Mouse (Mus musculus): Measurements from ENCODE around the gene Gabbr2.

Gene Gabbr2

DNA sequence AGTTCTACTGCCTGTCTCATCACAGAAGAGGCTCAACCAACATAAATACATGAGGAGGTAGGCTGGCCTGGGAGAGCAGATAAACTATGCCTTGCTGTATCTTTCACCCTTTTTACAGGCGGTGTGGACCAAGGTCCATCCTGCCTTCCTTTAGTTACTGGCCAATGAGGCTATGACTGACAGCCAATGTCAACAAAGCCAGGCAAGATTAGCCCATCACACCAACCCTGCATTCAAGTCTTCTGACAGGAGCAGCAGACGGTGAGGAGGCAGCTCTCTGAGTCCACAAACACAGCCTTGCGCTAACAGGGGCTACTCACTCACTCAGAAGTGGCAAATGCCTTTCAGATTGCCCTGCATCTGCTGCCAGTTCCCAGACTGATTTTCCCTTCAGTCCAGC lies 3.4 kb downstream of the Gabbr2 start:
- DNase-seq = no peak

DNA sequence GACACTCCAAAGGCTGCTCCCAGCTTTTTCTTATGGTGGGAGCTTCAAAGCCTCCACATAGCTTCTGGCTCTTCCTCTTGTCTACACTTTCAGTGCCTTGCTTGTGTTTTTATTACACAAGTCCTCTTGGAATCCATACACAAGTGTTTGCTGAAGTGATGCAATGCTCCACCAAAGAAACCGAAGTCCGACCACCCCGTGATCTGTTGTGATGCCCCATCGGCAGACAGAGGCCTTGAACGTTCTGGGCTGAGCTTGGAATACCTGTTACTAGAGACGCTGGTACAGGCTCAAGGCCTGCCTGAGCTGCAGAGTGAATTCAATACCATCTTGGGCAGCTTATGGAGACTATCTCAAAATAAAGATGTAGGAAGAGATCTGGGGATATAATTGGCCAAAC lies 3.9 kb downstream of the Gabbr2 start:
- no peak for DNase-seq

DNA sequence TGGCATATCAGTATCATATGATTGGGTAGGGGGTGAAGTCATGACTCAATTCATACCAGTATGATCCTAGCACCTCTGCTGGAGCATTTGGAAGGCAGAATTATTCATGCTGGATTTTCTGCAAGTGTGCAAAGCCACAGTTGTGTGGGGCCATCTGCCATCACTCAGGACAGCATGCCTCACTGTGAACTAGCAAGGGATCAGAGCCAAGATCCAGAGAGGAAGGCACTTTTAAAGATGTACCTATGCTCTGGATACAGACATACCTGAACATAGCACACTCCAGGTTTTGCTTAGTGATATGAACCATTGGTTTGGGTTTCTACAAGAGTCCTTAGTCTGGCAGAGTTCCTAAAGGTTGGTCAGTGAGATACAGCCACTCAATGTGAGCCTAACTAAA lies 5.6 kb downstream of the Gabbr2 start:
- peak; percentile 77 for DNase-seq

DNA sequence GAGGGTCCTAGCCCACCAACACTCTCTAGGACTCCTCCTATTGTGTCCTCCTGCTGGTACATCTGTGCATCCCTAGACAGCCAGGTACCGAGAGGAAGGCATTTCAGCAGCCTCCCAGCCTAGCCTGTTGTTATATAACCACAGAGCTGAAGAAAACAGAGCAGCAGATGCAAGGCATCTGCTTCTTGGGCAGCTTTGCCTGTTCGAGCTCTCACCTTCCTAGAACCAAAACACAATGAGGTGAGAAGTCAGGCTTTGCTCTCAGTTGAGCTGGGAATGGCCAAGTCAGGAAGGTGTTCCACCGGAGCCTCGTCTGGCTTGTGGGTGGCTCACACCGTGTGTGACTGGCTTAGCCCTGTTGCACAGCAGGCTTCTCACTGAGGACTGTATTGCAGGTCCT lies 8.8 kb downstream of the Gabbr2 start:
- peak; percentile 52 for DNase-seq

DNA sequence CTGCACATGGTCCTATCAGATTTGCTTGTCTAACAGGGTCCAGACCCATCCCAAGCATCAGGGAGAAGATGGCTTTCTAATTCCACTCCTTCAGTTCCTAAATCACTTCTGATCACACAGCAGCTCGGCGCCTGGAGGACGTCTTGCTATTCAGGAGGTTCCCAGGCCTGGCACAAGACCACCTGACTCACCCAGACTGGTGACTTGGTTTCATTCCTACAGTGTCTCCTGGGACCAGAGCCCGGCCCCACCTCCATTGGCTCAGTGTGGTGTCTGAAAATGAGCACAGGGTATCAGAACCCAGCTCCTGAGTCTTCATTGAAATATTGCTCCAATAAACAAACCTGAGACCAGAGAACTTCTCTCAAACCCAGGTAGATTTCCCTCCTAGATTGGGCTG lies 9.6 kb downstream of the Gabbr2 start:
- peak; percentile 55 for DNase-seq

DNA sequence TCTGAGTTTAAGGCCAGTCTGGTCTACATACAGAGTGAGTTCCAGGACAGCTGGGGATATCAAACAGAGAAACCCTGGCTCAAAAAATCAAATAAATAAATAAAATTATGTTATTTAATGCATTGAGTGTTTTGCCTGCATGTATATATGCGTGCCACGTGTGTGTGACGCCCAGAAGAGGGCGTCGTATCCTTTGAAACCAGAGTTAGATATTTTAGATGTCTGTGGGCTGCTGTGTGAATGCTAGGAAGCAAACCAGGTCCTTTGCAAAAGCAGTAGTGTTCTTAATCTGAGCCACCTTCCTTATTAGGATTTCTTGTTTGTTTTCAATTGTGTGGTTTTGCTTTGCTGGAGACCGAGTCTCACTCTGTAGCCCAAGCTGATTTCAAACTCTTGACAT lies 13.3 kb downstream of the Gabbr2 start:
- DNase-seq = no peak

DNA sequence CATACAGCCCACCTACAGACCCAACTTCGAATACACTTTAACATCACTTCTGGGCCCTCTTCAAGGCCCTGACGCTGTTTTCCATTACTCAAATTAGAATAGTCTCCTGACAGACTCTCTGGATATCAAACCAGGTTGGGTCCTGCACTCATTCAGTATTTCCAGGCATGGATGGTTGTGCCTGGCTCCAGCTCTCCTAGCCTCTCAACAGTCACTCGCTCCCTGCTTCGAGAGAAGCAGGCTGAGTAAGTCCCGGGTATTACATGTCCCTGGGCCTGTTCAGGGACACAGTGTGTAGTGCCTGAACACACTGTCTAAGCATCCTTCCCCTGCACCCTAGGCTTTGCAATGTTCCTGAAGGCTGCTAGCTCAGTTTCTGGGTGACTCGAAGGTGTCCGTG lies 14.5 kb downstream of the Gabbr2 start:
- peak; percentile 65 for DNase-seq

DNA sequence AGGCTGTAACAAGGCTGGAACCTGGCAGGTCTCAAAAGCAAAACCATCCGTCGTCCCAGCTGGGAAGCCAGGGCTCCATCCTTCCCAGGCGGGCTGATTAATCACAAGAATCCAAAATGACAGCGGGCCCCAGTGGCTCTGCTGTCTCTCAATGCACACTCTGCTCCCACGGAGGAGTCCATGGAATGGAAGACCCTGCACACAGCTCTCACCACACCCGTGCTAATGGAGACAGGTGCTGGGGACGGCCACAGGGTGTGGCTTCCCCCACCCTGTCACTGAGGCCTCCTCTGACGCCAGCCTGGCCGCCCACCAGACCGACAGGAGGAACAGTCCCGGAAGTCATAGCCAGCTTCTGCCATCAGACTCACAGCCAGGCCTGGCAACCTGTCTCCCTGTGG lies 15.0 kb downstream of the Gabbr2 start:
- DNase-seq = peak; percentile 91

DNA sequence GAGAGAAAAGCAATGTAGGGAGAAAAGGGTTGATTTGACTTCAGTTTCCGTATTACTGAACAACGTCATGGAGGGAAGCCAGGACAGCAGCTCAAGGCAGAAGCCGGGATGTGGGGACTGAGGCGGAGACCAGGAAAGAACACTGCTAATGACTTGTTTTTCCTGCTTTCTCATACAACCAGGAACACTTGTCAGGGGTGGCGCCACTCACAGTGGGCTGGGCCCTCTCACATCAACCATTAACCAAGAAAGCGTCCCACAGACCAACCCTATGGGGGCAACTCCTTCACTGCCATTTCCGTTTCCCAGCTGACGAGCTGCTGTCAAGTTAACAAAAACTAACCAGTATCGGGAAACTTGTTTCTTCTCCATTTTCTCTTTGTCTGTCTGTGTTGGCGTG lies 18.4 kb downstream of the Gabbr2 start:
- no peak for DNase-seq

DNA sequence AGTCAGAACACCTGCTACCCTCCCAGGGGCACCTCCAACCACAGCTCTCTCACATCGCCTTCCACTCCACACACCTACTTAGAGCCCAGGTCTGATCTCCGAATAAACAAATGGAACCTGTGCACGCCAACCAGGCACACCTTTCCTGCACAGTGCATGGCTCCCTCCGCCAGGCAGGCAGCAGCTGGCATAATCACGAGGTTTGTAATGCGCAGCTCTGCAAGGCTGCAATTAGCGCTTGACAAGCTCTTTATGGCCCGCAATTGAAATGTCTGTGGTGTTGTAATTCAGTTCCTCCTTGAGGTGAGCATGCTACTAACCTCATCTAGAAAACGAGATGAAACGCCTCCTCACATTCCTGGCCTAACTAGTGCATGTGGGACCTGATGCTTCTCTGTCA lies 23.7 kb downstream of the Gabbr2 start:
- DNase-seq = no peak

DNA sequence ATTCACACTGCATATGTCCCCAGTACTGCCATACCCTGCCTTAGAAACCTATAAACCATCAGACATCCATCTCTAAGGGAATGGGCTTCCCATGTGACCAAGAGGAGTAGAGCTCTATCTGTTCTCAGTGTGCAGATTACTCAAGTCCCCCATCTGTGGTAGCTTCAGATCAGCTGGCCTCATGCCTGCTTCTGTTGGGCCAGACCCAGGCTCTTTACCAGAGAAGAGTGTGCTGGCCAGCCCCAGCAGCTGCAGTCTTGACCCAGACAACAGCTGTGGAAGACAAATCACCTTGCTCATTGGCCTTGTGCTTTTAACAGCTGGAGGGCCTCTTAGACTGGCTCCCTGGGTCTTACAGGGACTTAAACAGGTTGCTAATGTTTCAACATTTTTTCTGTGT lies 25.1 kb downstream of the Gabbr2 start:
- no peak for DNase-seq

DNA sequence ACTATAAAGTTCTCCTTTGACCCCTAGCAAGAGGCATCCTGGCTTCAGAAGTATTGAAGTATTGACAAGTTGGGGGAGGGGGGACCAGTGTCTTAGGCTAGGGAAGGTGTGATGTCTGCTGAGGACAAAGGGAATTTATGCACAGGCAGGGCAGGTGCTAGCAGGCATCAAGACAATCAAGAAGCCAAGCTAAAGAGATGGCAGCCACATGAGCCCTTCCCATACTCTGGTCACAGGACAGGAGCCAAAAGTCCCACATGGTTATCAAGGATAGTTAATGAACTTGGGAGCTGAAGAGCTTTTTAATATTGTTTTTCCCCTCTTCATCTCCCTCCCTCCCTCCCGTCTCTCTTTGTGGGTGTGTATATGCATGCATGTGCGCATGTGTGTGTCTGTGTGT lies 30.3 kb downstream of the Gabbr2 start:
- no peak for DNase-seq

DNA sequence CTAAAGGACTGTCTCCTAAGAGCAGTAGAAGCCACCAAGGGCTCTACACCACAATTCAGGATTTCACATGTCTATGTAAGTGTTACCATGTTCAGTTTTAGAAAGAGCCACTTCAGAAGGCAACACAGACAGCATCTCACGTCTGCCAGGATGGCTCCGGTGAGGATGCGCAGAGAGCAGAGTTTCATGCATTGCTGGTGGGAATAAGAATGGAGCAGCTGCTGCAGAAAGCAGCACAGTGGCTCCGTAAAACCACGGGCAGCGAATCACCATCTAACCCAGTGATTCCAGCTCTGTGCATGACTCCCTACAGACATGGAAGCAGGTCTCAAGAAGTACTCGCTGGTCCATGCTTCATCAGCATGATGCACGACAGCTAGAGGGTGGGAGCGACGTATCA lies 31.5 kb downstream of the Gabbr2 start:
- no peak for DNase-seq

DNA sequence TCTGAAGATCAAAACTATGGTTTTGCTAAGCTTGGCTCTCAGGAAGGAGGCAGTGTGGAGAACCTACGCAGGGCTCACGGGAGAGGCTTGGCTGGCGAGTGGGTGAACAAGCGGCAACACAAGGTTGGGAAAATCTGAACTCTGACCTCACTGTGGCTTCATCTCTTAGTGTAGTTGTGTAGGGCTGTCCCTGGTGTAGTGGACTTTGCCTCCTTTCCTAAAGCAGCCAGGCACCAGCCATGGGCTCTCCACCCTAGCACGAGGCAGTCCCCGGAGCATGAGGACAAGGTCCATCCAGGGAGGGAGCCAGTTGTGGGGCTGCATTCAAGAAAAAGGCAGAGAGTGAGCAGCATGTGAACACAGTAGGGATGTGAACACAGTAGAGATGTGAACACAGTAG lies 31.9 kb downstream of the Gabbr2 start:
- no peak for DNase-seq

DNA sequence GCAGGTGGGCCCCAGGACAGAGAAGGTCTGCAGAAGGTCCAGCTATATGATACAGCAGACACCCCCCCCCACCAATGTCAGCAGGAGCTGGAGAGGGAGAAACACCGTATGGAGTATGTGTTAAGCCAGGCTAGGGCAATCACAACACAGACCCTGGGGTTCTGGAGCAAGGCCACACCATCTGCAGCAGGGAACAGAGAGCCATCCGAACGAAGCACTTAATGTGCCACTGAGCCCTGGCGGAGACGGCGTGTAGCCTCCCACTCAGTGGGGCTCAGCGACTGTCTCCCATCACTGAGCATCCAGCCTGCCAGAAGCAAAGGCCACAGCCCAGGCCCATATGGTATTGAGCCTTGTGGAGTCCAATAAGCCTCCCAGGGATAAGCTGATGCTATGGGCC lies 33.7 kb downstream of the Gabbr2 start:
- DNase-seq = peak; percentile 96

DNA sequence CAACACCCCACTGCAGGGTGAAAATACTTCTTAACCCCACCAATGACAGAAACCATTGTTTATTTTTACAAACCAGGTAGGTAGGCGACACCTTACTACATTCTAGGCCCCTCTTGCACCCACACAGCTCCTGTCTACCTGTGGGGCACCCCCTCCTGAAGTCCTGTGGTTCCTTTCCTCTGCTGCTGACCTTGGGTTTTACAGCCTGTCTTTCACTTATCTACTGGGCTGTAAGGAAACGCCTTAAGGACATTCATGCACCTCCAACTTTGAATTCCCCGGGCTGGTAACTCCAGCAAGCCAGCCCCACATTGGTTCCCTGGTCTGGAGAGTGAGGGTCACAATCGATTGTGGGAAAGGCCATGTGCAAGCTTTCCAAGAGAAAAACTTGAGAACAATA lies 34.7 kb downstream of the Gabbr2 start:
- no peak for DNase-seq

DNA sequence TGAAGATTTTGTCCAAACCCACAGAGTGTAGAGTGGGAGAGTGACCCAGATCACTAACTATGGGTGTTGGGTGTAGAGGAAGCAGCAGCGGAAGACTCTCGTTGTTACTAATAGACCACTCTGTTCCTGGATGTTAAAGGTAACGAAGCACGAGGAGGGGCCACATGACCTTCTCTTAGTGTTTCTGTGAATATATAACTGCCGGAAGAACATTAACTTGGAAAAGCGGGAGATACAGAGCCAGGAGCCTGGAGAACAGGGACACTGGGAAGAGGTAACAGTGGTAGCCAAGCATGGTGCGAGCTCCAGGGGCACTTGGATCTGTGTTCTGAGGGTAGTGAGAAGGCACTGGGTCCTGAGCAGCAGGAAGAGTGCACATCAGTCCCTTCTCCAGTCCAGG lies 38.7 kb downstream of the Gabbr2 start:
- DNase-seq = no peak

DNA sequence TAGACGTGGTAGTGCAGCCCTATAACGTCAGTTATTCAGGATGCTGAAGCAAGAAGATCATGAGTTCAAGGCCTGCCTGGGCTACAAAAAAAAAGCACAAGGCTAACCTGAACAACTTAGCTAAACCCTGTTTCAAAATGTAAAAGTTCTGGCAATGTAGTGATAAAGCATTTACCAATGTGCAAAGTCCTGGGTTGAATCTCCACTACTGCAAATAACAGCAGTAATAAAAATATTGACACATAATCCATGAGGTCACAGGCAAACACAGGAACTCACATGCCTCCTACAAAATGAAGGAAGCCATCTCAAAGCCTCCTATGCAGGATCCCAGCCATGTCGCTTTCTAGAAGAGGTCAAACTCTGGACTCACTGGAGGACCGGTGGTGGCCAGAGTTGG lies 39.1 kb downstream of the Gabbr2 start:
- DNase-seq = no peak

DNA sequence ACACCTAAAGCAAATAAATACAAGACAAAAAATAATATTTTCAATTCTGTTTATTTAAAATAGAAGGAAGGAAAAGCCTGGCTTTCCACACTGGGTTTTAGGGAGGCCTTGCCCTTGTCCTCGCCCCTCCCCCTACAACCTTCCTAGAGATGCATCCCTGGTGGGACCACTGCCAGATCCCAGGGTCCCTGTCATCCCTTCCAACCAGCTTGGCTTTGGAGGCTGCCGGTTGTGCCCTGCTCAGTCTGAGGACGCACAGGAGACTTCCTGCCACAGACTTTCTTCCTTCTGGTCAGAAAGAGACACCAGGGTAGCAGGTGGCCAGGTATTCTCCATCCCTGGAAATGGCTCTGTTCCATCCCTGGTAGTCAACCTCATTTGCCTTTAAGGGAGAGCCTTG lies 57.4 kb downstream of the Gabbr2 start:
- peak; percentile 80 for DNase-seq

DNA sequence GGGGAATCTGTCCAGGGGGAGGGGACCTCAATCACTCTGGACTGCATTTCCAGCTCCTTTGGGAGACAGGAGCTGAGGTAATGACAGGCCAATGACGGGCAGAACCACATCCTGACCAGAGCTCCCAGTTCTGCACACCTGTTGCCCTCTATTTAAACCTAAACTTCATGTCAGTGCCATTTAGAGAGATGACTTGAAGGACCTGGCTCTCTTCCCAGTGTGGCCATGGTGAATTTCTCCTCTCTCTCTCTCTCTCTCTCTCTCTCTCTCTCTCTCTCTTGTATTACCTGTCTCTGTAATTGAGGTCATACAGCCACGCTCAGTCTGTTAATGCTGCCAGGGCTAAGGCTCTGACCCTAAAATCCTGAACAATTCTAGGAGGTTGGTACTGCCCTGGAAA lies 58.1 kb downstream of the Gabbr2 start:
- DNase-seq = no peak

DNA sequence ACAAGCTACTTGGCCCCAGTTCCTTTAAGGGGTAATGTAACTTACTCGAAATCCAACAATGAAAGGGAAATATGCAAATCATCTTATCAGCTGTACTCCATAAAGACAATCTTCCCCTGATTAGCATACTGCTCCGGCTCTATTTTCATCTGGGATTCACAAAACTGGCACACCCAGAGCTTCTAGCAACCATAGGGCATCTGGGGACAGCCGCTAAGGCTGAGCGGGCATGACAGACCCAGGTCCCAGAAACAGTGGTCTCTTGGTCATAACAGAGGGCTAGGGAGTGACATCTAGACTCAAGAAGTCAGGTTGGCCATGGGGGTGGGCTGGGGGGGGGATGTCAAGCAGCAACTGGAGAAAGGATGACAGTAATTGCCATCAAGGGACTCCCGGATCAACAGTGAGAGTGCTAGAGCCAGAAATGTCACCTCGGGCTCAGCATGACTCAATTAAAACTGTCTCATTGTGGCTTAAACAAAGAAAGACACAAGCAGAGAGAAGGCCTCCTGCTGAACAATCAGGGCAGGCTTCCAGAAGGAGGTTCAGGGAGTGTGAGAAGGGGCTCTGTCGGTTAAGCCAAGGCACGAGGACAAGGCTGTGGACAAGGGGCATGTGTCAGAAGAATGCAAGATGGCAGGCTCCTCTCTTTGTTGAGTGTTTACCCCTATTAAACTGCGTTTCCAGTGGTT lies 59.8 kb downstream of the Gabbr2 start:
- peak; percentile 23 for DNase-seq

DNA sequence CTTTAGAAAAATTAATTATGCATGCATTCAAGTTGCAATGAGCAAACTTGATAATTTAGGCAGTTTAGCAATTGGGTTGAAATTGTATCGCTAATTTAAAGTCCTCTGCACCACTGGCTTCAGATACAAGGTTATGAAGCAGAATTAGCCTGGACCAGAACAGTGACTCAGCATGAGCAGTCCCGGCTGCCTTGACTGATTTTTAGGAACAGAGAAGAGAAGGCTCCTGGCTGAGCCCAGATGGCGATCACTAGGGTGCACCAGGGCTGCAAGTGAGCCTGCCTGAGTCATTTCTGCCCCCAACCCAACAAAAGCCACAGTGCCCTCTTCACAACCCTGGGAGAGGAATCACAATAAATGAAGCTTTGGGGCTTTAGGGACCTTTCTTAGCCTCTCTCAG lies 63.6 kb downstream of the Gabbr2 start:
- DNase-seq = peak; percentile 18

DNA sequence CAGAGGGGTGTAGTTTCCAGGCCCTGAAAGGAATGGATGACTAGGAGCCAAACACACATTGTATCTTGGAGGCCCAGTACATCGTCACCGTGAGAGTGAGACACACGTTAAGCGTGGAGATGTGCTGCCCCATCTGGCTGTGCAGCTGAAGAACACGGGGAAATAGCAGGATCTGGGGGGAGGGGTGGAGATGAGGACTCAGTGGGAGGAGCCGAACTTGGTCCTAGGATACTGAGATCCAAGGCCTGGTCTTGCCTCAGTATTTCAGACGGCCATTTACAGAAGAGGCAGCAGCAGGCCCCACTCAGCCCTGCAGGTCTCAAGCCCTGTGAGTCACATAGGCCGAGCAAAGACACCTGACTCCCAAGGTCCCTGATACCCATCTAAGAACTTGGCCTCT lies 72.5 kb downstream of the Gabbr2 start:
- DNase-seq = no peak

DNA sequence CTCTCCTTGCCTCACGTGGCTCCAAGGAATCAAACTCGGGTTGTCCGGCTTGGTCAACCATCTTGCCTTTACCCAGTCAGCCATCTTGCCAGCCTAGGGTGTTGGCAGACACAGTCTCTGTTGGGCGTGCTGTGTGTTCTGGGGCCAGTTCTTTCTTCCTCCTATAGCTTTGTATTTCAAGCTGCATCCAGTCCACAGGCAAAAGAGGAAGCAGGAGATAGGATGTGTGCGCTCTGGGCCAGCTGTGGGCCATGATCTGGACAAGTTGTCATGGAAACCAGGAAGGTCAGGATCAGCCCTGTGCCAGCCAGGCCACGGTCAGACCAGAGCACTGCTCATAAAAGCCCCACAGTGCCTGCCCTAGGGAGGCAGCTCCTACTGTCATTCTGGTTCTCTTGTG lies 74.9 kb downstream of the Gabbr2 start:
- no peak for DNase-seq

DNA sequence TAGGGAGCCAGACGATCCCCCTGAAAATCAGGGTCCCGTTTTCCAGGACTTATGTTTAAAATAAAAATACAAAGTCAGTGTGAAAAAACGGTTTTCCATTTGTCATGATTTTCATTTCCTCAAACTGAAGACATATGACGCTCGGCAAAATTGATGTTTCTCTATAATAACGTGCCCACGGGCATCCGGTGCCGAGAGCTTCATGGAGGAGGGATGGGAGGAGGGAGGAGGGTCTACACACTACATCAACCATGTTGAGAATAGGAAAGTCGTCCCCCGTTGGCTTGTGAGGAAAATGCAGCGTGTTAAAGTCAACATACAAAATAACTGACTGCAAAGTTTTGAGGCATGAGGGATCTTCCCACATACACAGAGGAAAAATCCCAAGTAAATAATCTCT lies 75.7 kb downstream of the Gabbr2 start:
- no peak for DNase-seq

DNA sequence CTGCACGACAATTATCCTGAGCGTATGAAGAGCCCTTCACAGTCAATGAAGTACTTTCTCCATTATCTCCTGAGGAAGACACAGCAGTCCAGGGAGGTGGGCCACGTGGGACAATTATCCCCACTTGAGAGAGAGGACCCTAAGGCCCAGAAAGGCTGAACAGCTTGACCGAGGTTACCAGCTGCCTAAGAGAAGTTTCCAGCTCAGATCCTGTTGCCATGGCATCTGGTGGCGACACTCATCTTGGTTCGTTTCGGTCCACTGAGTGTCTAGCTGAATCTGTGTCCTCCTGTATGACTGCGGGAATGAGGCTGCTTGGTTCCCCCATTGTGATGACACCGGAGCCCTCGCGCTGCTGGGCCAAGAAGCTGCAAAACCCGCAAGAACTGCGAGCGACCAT lies 76.2 kb downstream of the Gabbr2 start:
- DNase-seq = no peak

All from cerebellum, adult 9-11 months (tissue).